Mouse (Mus musculus) ES-CJ7 (cell line): ENCODE data around the gene Mmd.

Experiments
- DNase-seq: peaks from one replicate; pipeline ENCODE4 v3.0.0; 2011; ENCODE audit warnings: low read depth, low spot score

Mmd gene

GRCm38 (mm10) chr11:90283159-90283558 is 33.9 kb downstream of the Mmd start:
- no peak for DNase-seq

- DNase-seq: no peak
These were observed 34.3 kb downstream of the Mmd start for GRCm38 (mm10) chr11:90283601-90284000.

- DNase-seq: no peak
These were observed 34.8 kb downstream of the Mmd start for GRCm38 (mm10) chr11:90284079-90284478.

GRCm38 (mm10) chr11:90284623-90285022 is 35.4 kb downstream of the Mmd start:
- no peak for DNase-seq

- DNase-seq: no peak
These were observed 37.4 kb downstream of the Mmd start for GRCm38 (mm10) chr11:90286550-90287154.

GRCm38 (mm10) chr11:90291156-90291555 is 41.9 kb downstream of the Mmd start:
- DNase-seq: no peak

- no peak for DNase-seq
These were observed 43.5 kb downstream of the Mmd start for GRCm38 (mm10) chr11:90292766-90293165.

- no peak for DNase-seq
These were observed 45.4 kb downstream of the Mmd start for GRCm38 (mm10) chr11:90294622-90295021.

GRCm38 (mm10) chr11:90306067-90306466 is 56.8 kb downstream of the Mmd start:
- no peak for DNase-seq

GRCm38 (mm10) chr11:90306993-90307392 is 57.7 kb downstream of the Mmd start:
- peak; percentile 42 for DNase-seq

- no peak for DNase-seq
These were observed 65.3 kb downstream of the Mmd start for GRCm38 (mm10) chr11:90314606-90315005.

- DNase-seq: peak; percentile 21
These were observed 68.2 kb downstream of the Mmd start for GRCm38 (mm10) chr11:90317482-90317881.

- no peak for DNase-seq
These were observed 71.7 kb downstream of the Mmd start for GRCm38 (mm10) chr11:90320922-90321321.

- no peak for DNase-seq
These were observed 75.3 kb downstream of the Mmd start for GRCm38 (mm10) chr11:90324597-90324996.

- DNase-seq: no peak
These were observed 76.9 kb downstream of the Mmd start for GRCm38 (mm10) chr11:90326146-90326545.

- DNase-seq: no peak
These were observed 77.6 kb downstream of the Mmd start for GRCm38 (mm10) chr11:90326836-90327235.
